Mouse (Mus musculus) ovary, postnatal 10 days (tissue): ENCODE results near the gene Podxl2.

Experiments used
- DNase-seq: peaks from one replicate; pipeline ENCODE4 v3.0.0; 2022; ENCODE audit warnings: low spot score

Podxl2 gene

DNA sequence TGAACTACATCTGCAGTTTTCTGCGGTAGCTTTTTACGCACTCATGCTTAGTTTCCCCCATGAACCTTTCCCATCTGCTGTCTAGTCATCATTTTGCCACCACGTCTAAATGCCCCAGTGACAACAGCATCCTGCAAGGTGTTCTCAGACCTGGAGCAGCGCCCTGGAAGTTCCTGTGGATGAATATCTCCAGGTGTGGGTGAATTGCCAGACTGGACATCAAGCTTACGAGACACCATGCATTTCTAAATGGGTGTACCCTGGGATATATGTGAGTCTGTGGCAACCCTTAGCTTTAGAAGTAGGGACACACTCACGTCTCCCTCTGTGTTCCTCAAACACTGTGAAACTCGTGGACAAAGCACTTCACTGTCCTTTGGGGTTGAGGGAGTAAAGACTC lies 74.7 kb downstream of the Podxl2 start:
- DNase-seq = no peak

DNA sequence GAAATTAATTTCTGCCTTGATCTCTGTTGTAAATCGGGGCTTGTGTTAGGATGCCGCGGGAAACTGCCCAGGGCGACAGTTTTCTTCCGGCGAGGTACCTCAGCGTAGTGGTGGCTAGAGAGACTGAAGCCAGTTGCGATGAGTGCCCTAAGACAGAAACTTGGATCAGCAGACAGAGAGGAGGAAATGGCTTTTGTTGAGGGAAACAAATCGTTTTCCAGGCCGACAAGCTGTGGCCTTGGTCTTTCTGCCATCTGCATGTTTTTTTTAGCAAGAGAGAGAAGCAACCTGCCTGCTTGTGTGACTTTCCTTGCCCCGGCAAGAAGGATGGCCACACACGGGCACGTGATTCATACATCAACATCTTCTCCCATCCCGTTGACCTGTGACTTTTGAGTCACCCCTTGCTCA lies 80.3 kb downstream of the Podxl2 start:
- DNase-seq = no peak

DNA sequence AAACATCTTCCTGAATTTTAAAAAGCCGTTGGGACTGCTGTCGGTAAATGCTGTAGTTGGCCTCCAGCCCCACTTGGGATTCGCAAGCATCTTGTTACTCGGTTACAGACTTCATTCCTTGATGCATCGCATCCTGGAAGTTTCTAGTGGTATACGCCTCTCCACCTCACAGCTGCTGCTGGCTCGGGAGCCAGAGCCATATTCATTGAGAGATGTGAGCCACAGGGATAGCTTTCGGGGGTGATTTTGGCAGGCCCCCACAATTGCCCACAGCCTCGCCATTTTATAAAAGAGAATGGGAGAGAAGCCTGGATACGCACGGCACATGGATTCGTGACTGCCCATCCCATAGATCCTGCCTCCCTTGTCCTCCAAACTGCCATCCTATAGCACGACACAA lies 81.0 kb downstream of the Podxl2 start:
- DNase-seq = no peak

DNA sequence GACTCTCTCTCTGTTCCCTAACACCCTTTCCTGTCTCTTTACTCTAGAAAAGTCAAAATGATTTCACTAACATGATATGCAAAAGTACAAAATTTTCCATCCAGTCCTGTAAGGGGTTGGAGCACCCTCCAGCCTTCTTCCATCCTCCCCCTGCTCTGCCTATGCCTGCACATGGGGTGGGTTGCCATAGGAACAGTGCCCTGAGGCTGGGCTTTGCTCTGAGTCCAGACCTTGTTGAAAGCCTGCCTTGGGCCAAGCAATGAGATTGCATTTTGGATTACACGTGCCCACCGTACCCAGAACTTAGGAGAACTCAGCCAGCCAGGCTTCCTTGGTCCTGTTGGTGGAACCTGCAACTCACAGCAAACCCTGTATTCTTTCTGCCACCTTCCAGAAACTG lies 81.6 kb downstream of the Podxl2 start:
- no peak for DNase-seq
